Mouse (Mus musculus) thymus, postnatal 0 days (tissue): ENCODE data around the gene Cdca5. TPM values are rescaled to one million over a fixed set of nuclear protein-coding genes. Genes with fewer than 3 reads are reported as not detected.
A peak's percentile ranks its signal among the peaks of the same experiment; 100 is the strongest.

Experiments used
- DNase-seq: peaks from one replicate; pipeline ENCODE4 v3.0.0-alpha.2; 2015; ENCODE audit warnings: low spot score
- microRNA-seq: library from miRNA; unstranded; fragments of <30 nt; microRNA quantifications from one replicate; pipeline ENCODE4, GENCODE M21; 2016; ENCODE audit warnings: borderline number of aligned reads
- polyA plus RNA-seq: library from polyadenylated mRNA; unstranded; fragments of >200 nt; fragmentation: Nextera tagmentation; extraction: Ambion mirVana; gene quantifications from 2 replicates; pipeline ENCODE4 v1.2.1, GENCODE M21; 2015

The Cdca5 gene
- polyA plus RNA-seq, 1 experiment from 2014 or later: 53.6 TPM

- no peak for DNase-seq
Measured at GRCm38 (mm10) chr19:6140374-6140677, 55.5 kb downstream of the Cdca5 start.

- DNase-seq: peak; percentile 98
Measured at GRCm38 (mm10) chr19:6140678-6141393, 56.1 kb downstream of the Cdca5 start, which contains the start of gene Batf2. Batf2 (plus strand) TSS chr19:6140983.

- DNase-seq: peak; percentile 91
Measured at GRCm38 (mm10) chr19:6141394-6141749, 56.6 kb downstream of the Cdca5 start, which contains the start of gene Arl2. Arl2 (minus strand) TSS chr19:6141548.

Small RNAs within 50 kb of the gene (microRNA-seq; reads per million reads assigned to microRNA genes)
- gene Mir6988: 2.5 reads per million

Other genes starting within 250 kb of the Cdca5 start
- gene Frmd8, start 209.7 kb upstream of the Cdca5 start, polyA plus RNA-seq: 72.4 and 75.2 TPM in 2 replicates
- gene Slc25a45, start 207.2 kb upstream of the Cdca5 start, polyA plus RNA-seq: 11.4 and 14.6 TPM in 2 replicates
- gene Tigd3, start 190.8 kb upstream of the Cdca5 start, polyA plus RNA-seq: 3.3 and 4.1 TPM in 2 replicates
- 104 and 116 TPM in 2 replicates for gene Dpf2, start 172.0 kb upstream of the Cdca5 start, polyA plus RNA-seq
- gene Cdc42ep2, start 160.2 kb upstream of the Cdca5 start, polyA plus RNA-seq: 5.2 and 6.7 TPM in 2 replicates
- 61.4 and 71.4 TPM in 2 replicates for gene Pola2, start 120.8 kb upstream of the Cdca5 start, polyA plus RNA-seq
- not detected in 2 replicates for gene Slc22a20, start 98.8 kb upstream of the Cdca5 start, polyA plus RNA-seq
- gene Capn1, start 69.1 kb upstream of the Cdca5 start, polyA plus RNA-seq: 19.8 and 21.6 TPM in 2 replicates
- 15.1 and 16.5 TPM in 2 replicates for gene Syvn1, start 38.4 kb upstream of the Cdca5 start, polyA plus RNA-seq
- gene Mrpl49, start 27.2 kb upstream of the Cdca5 start, polyA plus RNA-seq: 65.2 and 71.4 TPM in 2 replicates
- 1,297 and 1,312 TPM in 2 replicates for gene Fau, start 27.1 kb upstream of the Cdca5 start, polyA plus RNA-seq
- gene Znhit2, start 23.8 kb upstream of the Cdca5 start, polyA plus RNA-seq: 48.3 and 55.4 TPM in 2 replicates
- 10.1 and 10.3 TPM in 2 replicates for gene Tm7sf2, start 16.6 kb upstream of the Cdca5 start, polyA plus RNA-seq
- gene Vps51, start 7.8 kb upstream of the Cdca5 start, polyA plus RNA-seq: 69.3 and 77.1 TPM in 2 replicates
- 0.44 TPM in 1 of 2 replicates, not detected in the other for gene Tmem262, start 5.0 kb upstream of the Cdca5 start, polyA plus RNA-seq
- gene Gm28374, start 2.7 kb upstream of the Cdca5 start, polyA plus RNA-seq: 0.68 and 1.4 TPM in 2 replicates
- gene Zfpl1, start within 50 bp of the Cdca5 start, polyA plus RNA-seq: 52.1 and 55.3 TPM in 2 replicates
- 0.27 TPM in 1 of 2 replicates, not detected in the other for gene AC131692.1, start 9.4 kb downstream of the Cdca5 start, polyA plus RNA-seq
- 0.06 and 0.10 TPM in 2 replicates for gene Naaladl1, start 20.8 kb downstream of the Cdca5 start, polyA plus RNA-seq
- 46.4 and 48.5 TPM in 2 replicates for gene Sac3d1, start 33.7 kb downstream of the Cdca5 start, polyA plus RNA-seq
- 31.2 and 34.8 TPM in 2 replicates for gene Snx15, start 43.3 kb downstream of the Cdca5 start, polyA plus RNA-seq
- gene Batf2, start 56.0 kb downstream of the Cdca5 start, polyA plus RNA-seq: 0.48 and 0.57 TPM in 2 replicates
- 57.2 and 57.4 TPM in 2 replicates for gene Arl2, start 56.6 kb downstream of the Cdca5 start, polyA plus RNA-seq
- 0.47 and 0.50 TPM in 2 replicates for gene Majin, start 99.4 kb downstream of the Cdca5 start, polyA plus RNA-seq
- 3.6 and 4.0 TPM in 2 replicates for gene Gpha2, start 141.4 kb downstream of the Cdca5 start, polyA plus RNA-seq
- gene Ppp2r5b, start 150.9 kb downstream of the Cdca5 start, polyA plus RNA-seq: 8.9 TPM in 2 replicates
- 5.6 and 6.5 TPM in 2 replicates for gene Atg2a, start 156.7 kb downstream of the Cdca5 start, polyA plus RNA-seq
- gene Ehd1, start 191.7 kb downstream of the Cdca5 start, polyA plus RNA-seq: 29.5 and 29.9 TPM in 2 replicates
- 0.37 and 0.52 TPM in 2 replicates for gene Cdc42bpg, start 221.5 kb downstream of the Cdca5 start, polyA plus RNA-seq
- gene Men1, start 250.0 kb downstream of the Cdca5 start, polyA plus RNA-seq: 54.0 and 54.2 TPM in 2 replicates